ENCODE assay signal across 11 mouse cellular contexts in the genomic region with DNA sequence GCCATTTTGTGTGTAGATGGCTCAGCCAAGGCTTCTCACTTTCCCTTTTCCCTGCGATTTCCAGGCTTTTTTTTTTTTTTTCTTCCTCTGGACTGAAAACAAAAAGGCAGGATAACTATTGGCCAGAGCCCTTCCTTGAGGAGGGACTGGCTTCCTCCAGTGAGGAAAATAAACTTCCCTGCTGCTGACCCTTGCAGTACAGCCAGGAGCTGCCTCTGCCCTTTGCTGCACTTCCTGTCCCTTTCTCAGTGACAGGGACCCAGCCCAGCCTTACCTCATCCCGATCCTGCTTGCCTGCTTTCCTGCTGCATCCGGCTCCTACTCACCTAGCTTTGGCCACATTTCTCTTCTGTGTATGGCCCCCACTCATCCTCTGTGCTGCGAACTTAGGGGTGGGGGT.
DNase-seq lines count a peak whose midpoint lies in the region; ATAC-seq and TF ChIP-seq lines count a peak whose summit lies in the region.
"Had no signal": no experiment of that assay in that cellular context is flagged by ENCODE, and none has a peak within 500 bp of the region (broad histone marks: within the 10 kb centered on the region; RNA-seq: fewer than 3 reads in every experiment).

No protein-coding gene starts in this region.

- no peaks in the 10 kb centered on the region for H3K36me3 ChIP-seq in heart, embryonic 11.5 days (ENCODE audit: control insufficient read depth, insufficient read depth, low read length)
- H3K36me3 ChIP-seq: embryonic facial prominence, embryonic 15.5 days; limb, embryonic 12.5 days had no signal

- H3K9ac ChIP-seq in heart, embryonic 11.5 days (ENCODE audit: low read depth, low read length): no peak overlapping the region
- H3K9ac ChIP-seq: embryonic facial prominence, embryonic 15.5 days; limb, embryonic 12.5 days had no signal

- no peak for DNase-seq in left cerebral cortex, adult 2 months (ENCODE audit: extremely low spot score in 1 of 2, low spot score in 2 of 2)
- DNase-seq in left cerebral cortex, postnatal 14 days (ENCODE audit: low spot score in 2 of 2): no peak
- peak; percentile 62 for DNase-seq in kidney, adult 9 months
- peak; percentile 74 for DNase-seq in lung, postnatal 36 days
- DNase-seq in testis, postnatal 10 days (ENCODE audit: low spot score): no peak
- DNase-seq in urinary bladder, postnatal 25 days (ENCODE audit: low spot score): no peak

- WGBS in heart, embryonic 11.5 days (ENCODE audit: insufficient replicate concordance): 40% methylated on average over 4 of the region's 4 CpGs

- no peak overlapping the region for H3K4me2 ChIP-seq in heart, embryonic 11.5 days
- H3K4me2 ChIP-seq: embryonic facial prominence, embryonic 15.5 days; limb, embryonic 12.5 days had no signal

- H3K9me3 ChIP-seq in heart, embryonic 11.5 days (replicated peaks; ENCODE audit: control insufficient read depth, low read length): no peaks in the 10 kb centered on the region
- H3K9me3 ChIP-seq: embryonic facial prominence, embryonic 15.5 days; limb, embryonic 12.5 days had no signal

- intact Hi-C loops in left cerebral cortex, adult 2 months (cut with DNase I): no loop called here
- intact Hi-C loops in left cerebral cortex, postnatal 14 days (cut with DNase I): no loop called here

- H3K4me3 ChIP-seq in left cerebral cortex, adult 2 months: no peak overlapping the region
- H3K4me3 ChIP-seq in heart, embryonic 11.5 days (ENCODE audit: low read depth, low read length): no peak overlapping the region
- H3K4me3 ChIP-seq: embryonic facial prominence, embryonic 15.5 days; limb, embryonic 12.5 days had no signal

- H3K27me3 ChIP-seq in heart, embryonic 11.5 days (ENCODE audit: control insufficient read depth, insufficient read depth, low read length): no peaks in the 10 kb centered on the region
- H3K27me3 ChIP-seq: embryonic facial prominence, embryonic 15.5 days; limb, embryonic 12.5 days had no signal

- no peak for TF ChIP-seq CTCF in left cerebral cortex, adult 2 months (IDR thresholded peaks at IDR 0.05)

- peak overlapping the region; percentile 8; the same call in 1 of the 2 replicates for H3K27ac ChIP-seq in left cerebral cortex, adult 2 months
- H3K27ac ChIP-seq in heart, embryonic 11.5 days (ENCODE audit: low read depth, low read length): peak overlapping the region; percentile 59
- H3K27ac ChIP-seq: embryonic facial prominence, embryonic 15.5 days; limb, embryonic 12.5 days had no signal

- ATAC-seq in heart, embryonic 11.5 days (replicated peaks; ENCODE audit: insufficient number of reproducible peaks, low FRiP score, low TSS enrichment): no peak; the same call in 1 of the 2 replicates
- no peak for ATAC-seq in megakaryocyte progenitor cell, adult 5-6 weeks (replicated peaks; ENCODE audit: poor library complexity)
- ATAC-seq: activated CD4-positive, CD25-positive, alpha-beta regulatory T cell, adult 4 months had no signal

- peaks cover 45% of the 10 kb centered on the region for H3K4me1 ChIP-seq in heart, embryonic 11.5 days (ENCODE audit: control insufficient read depth, insufficient read depth, low read length)

Comparison
In these comparisons a context has a peak if more than half of its experiments do, and no peak if none do; other contexts are left out.
1. DNase-seq: peak in kidney, adult 9 months (single experiment) and lung, postnatal 36 days (single experiment); none in left cerebral cortex, adult 2 months (0 of 2), left cerebral cortex, postnatal 14 days (0 of 2), testis, postnatal 10 days (single experiment) and urinary bladder, postnatal 25 days (single experiment).